Mouse (Mus musculus): ENCODE results near the gene Ttc16. TPM values are rescaled to one million over a fixed set of nuclear protein-coding genes. Genes with fewer than 3 reads are reported as not detected.

The Ttc16 gene
- polyA plus RNA-seq, 1 experiment from 2014 or later: 1.6 TPM

- 41% methylated on average over 7 of the region's 7 CpGs for WGBS
- Histone ChIP-seq H3K4me2 (replicated peaks) (peak overlapping the region; percentile 52), H3K27ac (replicated peaks) (no peak overlapping the region), H3K4me1 (peaks cover 39% of the 10 kb centered on the region), H3K27me3 (no peaks in the 10 kb centered on the region), H3K9ac (no peak overlapping the region), H3K36me3 (no peaks in the 10 kb centered on the region), H3K9me3 (replicated peaks) (no peaks in the 10 kb centered on the region), H3K4me3 (replicated peaks) (peak overlapping the region; percentile 40)
- no peak for ATAC-seq (ENCODE audit: insufficient number of reproducible peaks, low FRiP score, low TSS enrichment, low read depth)
Measured at GRCm38 (mm10) chr2:32728463-32728862, 47.0 kb downstream of the Ttc16 start.

- H3K4me1 ChIP-seq: peaks cover 39% of the 10 kb centered on the region
- H3K27me3 ChIP-seq: no peaks in the 10 kb centered on the region
- 1% methylated on average over 16 of the region's 16 CpGs for WGBS
- peak overlapping the region; percentile 52 for H3K4me2 ChIP-seq (replicated peaks)
- ATAC-seq (ENCODE audit: insufficient number of reproducible peaks, low FRiP score, low TSS enrichment, low read depth): peak; percentile 97
- peak overlapping the region; percentile 40 for H3K4me3 ChIP-seq (replicated peaks)
- H3K9ac ChIP-seq: no peak overlapping the region
- no peaks in the 10 kb centered on the region for H3K36me3 ChIP-seq
- no peaks in the 10 kb centered on the region for H3K9me3 ChIP-seq (replicated peaks)
- H3K27ac ChIP-seq (replicated peaks): peak overlapping the region; percentile 58
Measured at GRCm38 (mm10) chr2:32727435-32727834, 48.0 kb downstream of the Ttc16 start.

- Histone ChIP-seq H3K4me1 (peaks cover 42% of the 10 kb centered on the region), H3K4me2 (replicated peaks) (no peak overlapping the region), H3K27me3 (no peaks in the 10 kb centered on the region), H3K4me3 (replicated peaks) (no peak overlapping the region), H3K36me3 (no peaks in the 10 kb centered on the region), H3K9ac (no peak overlapping the region), H3K9me3 (replicated peaks) (no peaks in the 10 kb centered on the region), H3K27ac (replicated peaks) (no peak overlapping the region)
- no peak for ATAC-seq (ENCODE audit: insufficient number of reproducible peaks, low FRiP score, low TSS enrichment, low read depth)
- 78% methylated on average over 16 of the region's 16 CpGs for WGBS
Measured at GRCm38 (mm10) chr2:32724832-32725790, 50.3 kb downstream of the Ttc16 start.

GRCm38 (mm10) chr2:32724149-32724548 lies 51.3 kb downstream of the Ttc16 start:
- no peak for ATAC-seq (ENCODE audit: insufficient number of reproducible peaks, low FRiP score, low TSS enrichment, low read depth)
- H3K9me3 ChIP-seq (replicated peaks): no peaks in the 10 kb centered on the region
- no peaks in the 10 kb centered on the region for H3K27me3 ChIP-seq
- WGBS: 71% methylated on average over 4 of the region's 4 CpGs
- no peaks in the 10 kb centered on the region for H3K36me3 ChIP-seq
- no peak overlapping the region for H3K9ac ChIP-seq
- H3K4me2 ChIP-seq (replicated peaks): no peak overlapping the region
- peaks cover 39% of the 10 kb centered on the region for H3K4me1 ChIP-seq
- H3K4me3 ChIP-seq (replicated peaks): no peak overlapping the region
- no peak overlapping the region for H3K27ac ChIP-seq (replicated peaks)

GRCm38 (mm10) chr2:32722581-32722980 lies 52.9 kb downstream of the Ttc16 start:
- H3K4me1 ChIP-seq: peaks cover 31% of the 10 kb centered on the region
- H3K9ac ChIP-seq: no peak overlapping the region
- no peaks in the 10 kb centered on the region for H3K27me3 ChIP-seq
- no peak overlapping the region for H3K27ac ChIP-seq (replicated peaks)
- peak overlapping the region; percentile 34; the same call in 1 of the 2 replicates for H3K4me2 ChIP-seq (replicated peaks)
- WGBS: 53% methylated on average over 3 of the region's 3 CpGs
- no peak overlapping the region for H3K4me3 ChIP-seq (replicated peaks)
- ATAC-seq (ENCODE audit: insufficient number of reproducible peaks, low FRiP score, low TSS enrichment, low read depth): no peak
- H3K36me3 ChIP-seq: no peaks in the 10 kb centered on the region
- H3K9me3 ChIP-seq (replicated peaks): no peaks in the 10 kb centered on the region

- H3K36me3 ChIP-seq: no peaks in the 10 kb centered on the region
- H3K9ac ChIP-seq: no peak overlapping the region
- H3K27ac ChIP-seq (replicated peaks): 0 out of 2 replicates have a peak overlapping the region, but pooled peaks have one; percentile 17
- H3K4me1 ChIP-seq: peaks cover 28% of the 10 kb centered on the region
- no peak for ATAC-seq (ENCODE audit: insufficient number of reproducible peaks, low FRiP score, low TSS enrichment, low read depth)
- H3K4me3 ChIP-seq (replicated peaks): peak overlapping the region; percentile 25
- H3K4me2 ChIP-seq (replicated peaks): peak overlapping the region; percentile 34
- 49% methylated on average over 6 of the region's 6 CpGs for WGBS
- no peaks in the 10 kb centered on the region for H3K9me3 ChIP-seq (replicated peaks)
- H3K27me3 ChIP-seq: no peaks in the 10 kb centered on the region
Measured at GRCm38 (mm10) chr2:32722046-32722445, 53.4 kb downstream of the Ttc16 start.

- 32% methylated on average over 8 of the region's 8 CpGs for WGBS
- Histone ChIP-seq H3K4me3 (replicated peaks) (peak within 1 kb of the TSS; percentile 25), H3K27me3 (no peaks in the 10 kb centered on the region), H3K4me2 (replicated peaks) (peak within 1 kb of the TSS; percentile 34), H3K9ac (no peak within 1 kb of the TSS), H3K4me1 (peaks cover 26% of the 10 kb centered on the region), H3K36me3 (no peaks in the 10 kb centered on the region), H3K27ac (replicated peaks) (peak within 1 kb of the TSS; percentile 17), H3K9me3 (replicated peaks) (no peaks in the 10 kb centered on the region)
- ATAC-seq (ENCODE audit: insufficient number of reproducible peaks, low FRiP score, low TSS enrichment, low read depth): peak; percentile 64; the same call in 1 of the 2 replicates
Measured at GRCm38 (mm10) chr2:32720681-32721229, 54.7 kb downstream of the Ttc16 start, which contains the start of gene Sh2d3c. Gene Sh2d3c, plus strand, starts transcription at chr2:32721055.

GRCm38 (mm10) chr2:32720053-32720452 lies 55.4 kb downstream of the Ttc16 start:
- H3K27me3 ChIP-seq: no peaks in the 10 kb centered on the region
- no peak overlapping the region for H3K4me3 ChIP-seq (replicated peaks)
- H3K9ac ChIP-seq: no peak overlapping the region
- ATAC-seq (ENCODE audit: insufficient number of reproducible peaks, low FRiP score, low TSS enrichment, low read depth): no peak
- no peak overlapping the region for H3K4me2 ChIP-seq (replicated peaks)
- peak overlapping the region; percentile 13; the same call in 1 of the 2 replicates for H3K27ac ChIP-seq (replicated peaks)
- peaks cover 29% of the 10 kb centered on the region for H3K4me1 ChIP-seq
- H3K36me3 ChIP-seq: no peaks in the 10 kb centered on the region
- H3K9me3 ChIP-seq (replicated peaks): no peaks in the 10 kb centered on the region
- 92% methylated on average over 3 of the region's 3 CpGs for WGBS

GRCm38 (mm10) chr2:32718761-32719160 lies 56.7 kb downstream of the Ttc16 start:
- Histone ChIP-seq H3K4me2 (replicated peaks) (no peak overlapping the region), H3K4me3 (replicated peaks) (no peak overlapping the region), H3K9ac (no peak overlapping the region), H3K9me3 (replicated peaks) (no peaks in the 10 kb centered on the region), H3K27ac (replicated peaks) (no peak overlapping the region), H3K4me1 (peaks cover 42% of the 10 kb centered on the region), H3K36me3 (no peaks in the 10 kb centered on the region), H3K27me3 (no peaks in the 10 kb centered on the region)
- 34% methylated on average over 9 of the region's 9 CpGs for WGBS
- ATAC-seq (ENCODE audit: insufficient number of reproducible peaks, low FRiP score, low TSS enrichment, low read depth): peak; percentile 73; the same call in 1 of the 2 replicates

GRCm38 (mm10) chr2:32714987-32715425 lies 60.4 kb downstream of the Ttc16 start:
- Histone ChIP-seq H3K9me3 (replicated peaks) (no peaks in the 10 kb centered on the region), H3K36me3 (peaks cover 12% of the 10 kb centered on the region), H3K9ac (no peak overlapping the region), H3K4me3 (replicated peaks) (no peak overlapping the region), H3K27ac (replicated peaks) (peak overlapping the region; percentile 45; the same call in 1 of the 2 replicates), H3K27me3 (no peaks in the 10 kb centered on the region), H3K4me1 (peaks cover 34% of the 10 kb centered on the region), H3K4me2 (replicated peaks) (no peak overlapping the region)
- no peak for ATAC-seq (ENCODE audit: insufficient number of reproducible peaks, low FRiP score, low TSS enrichment, low read depth)
- 56% methylated on average over 4 of the region's 4 CpGs for WGBS

All from embryonic facial prominence, embryonic 15.5 days (tissue).